Mouse (Mus musculus): ENCODE results near the gene Nupr1. TPM values are rescaled to one million over a fixed set of nuclear protein-coding genes. Genes with fewer than 3 reads are reported as not detected.

Nupr1 gene
- polyA plus RNA-seq, 1 experiment, result 102 TPM

DNA sequence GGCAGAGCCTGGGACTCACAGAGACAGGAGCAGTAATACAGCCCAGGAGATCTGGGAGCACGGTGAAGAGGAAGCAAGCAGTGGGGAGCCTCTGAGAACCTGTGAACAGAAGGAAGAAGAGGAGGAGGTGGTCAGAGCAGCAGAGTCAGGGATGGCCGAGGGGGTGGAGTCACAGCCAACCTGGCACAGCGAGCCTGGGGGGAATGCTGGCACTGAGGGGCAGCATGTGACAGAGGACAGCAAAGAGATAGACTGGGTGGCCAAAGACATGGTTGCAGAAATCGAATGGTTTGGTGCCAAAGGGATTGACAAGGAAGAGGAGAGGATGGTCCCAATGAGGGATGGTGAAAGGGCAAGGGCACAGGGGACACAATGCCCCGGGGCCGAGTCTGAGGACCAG lies 44.9 kb downstream of the Nupr1 start, which contains the start of gene Cln3:
TSS of gene Cln3 (minus strand) at position 101 of the 400 bp plus-strand sequence.
- H3K4me3 ChIP-seq (replicated peaks; ENCODE audit: extremely low read depth, low read depth, low read length), result peak within 1 kb of the TSS; percentile 31
- DNase-seq, result no peak
- TF ChIP-seq POLR2A (IDR thresholded peaks at IDR 0.05; ENCODE audit: borderline replicate concordance, extremely low read depth, low read depth, low read length) (no peak), CTCF (IDR thresholded peaks at IDR 0.05; ENCODE audit: insufficient read depth, low read length) (no peak)
- 65% methylated on average over 6 of the region's 6 CpGs for WGBS
- H3K4me1 ChIP-seq (ENCODE audit: control insufficient read depth, insufficient read depth, low read length), result no peaks in the 10 kb centered on the region; the same call in 1 of the 2 replicates

DNA sequence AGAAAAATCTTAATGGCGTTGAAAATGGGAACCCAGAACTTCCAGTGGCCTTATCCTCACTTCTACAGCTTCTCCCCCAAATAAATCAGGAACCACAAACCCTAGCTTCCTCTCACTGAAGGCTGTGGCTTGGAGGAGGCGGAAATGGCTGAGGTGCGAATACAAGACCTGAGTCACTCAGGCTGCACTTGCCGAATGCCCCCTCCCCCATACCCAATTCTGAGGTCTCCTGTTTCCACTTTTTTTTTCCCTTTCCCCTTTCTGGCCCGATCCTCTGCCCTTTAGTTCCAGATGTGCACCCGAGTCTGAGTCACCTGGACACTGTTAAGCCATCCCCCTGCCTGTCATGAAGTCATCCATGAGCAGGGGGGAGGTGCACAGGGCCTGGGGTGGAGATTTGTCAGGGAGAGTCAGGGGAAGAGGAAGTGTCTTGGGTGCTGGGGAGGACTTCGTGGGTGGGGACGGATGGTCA lies 46.1 kb downstream of the Nupr1 start, which contains the start of gene Apobr:
TSS of gene Apobr (plus strand) at position 437 of the 472 bp plus-strand sequence.
- TF ChIP-seq POLR2A (IDR thresholded peaks at IDR 0.05; ENCODE audit: borderline replicate concordance, extremely low read depth, low read depth, low read length) (no peak; the same call in 1 of the 2 replicates), CTCF (IDR thresholded peaks at IDR 0.05; ENCODE audit: insufficient read depth, low read length) (no peak)
- Histone ChIP-seq H3K4me1 (ENCODE audit: control insufficient read depth, insufficient read depth, low read length) (no peaks in the 10 kb centered on the region; the same call in 1 of the 2 replicates), H3K4me3 (replicated peaks; ENCODE audit: extremely low read depth, low read depth, low read length) (peak within 1 kb of the TSS; percentile 40)
- DNase-seq, result no peak
- WGBS, result 63% methylated on average over 8 of the region's 8 CpGs

GRCm38 (mm10) chr7:126583761-126584160 lies 46.9 kb downstream of the Nupr1 start:
- WGBS, result 43% methylated on average over 6 of the region's 6 CpGs

GRCm38 (mm10) chr7:126583251-126583709 lies 47.4 kb downstream of the Nupr1 start:
- Histone ChIP-seq H3K4me1 (ENCODE audit: control insufficient read depth, insufficient read depth, low read length) (no peaks in the 10 kb centered on the region), H3K4me3 (replicated peaks; ENCODE audit: extremely low read depth, low read depth, low read length) (peak overlapping the region; percentile 80)
- WGBS, result under 1% methylated on average over 22 of the region's 22 CpGs
- TF ChIP-seq POLR2A (IDR thresholded peaks at IDR 0.05; ENCODE audit: borderline replicate concordance, extremely low read depth, low read depth, low read length) (peak; percentile 65; the same call in 1 of the 2 replicates), CTCF (IDR thresholded peaks at IDR 0.05; ENCODE audit: insufficient read depth, low read length) (no peak)
- peak; percentile 81 for DNase-seq

More at GRCm38 (mm10) chr7:126583761-126584160, 46.9 kb downstream of the Nupr1 start:
- Histone ChIP-seq H3K4me1 (ENCODE audit: control insufficient read depth, insufficient read depth, low read length) (no peaks in the 10 kb centered on the region), H3K4me3 (replicated peaks; ENCODE audit: extremely low read depth, low read depth, low read length) (peak overlapping the region; percentile 80)
- DNase-seq, result no peak
- no peak for TF ChIP-seq POLR2A (IDR thresholded peaks at IDR 0.05; ENCODE audit: borderline replicate concordance, extremely low read depth, low read depth, low read length)
- no peak for TF ChIP-seq CTCF (IDR thresholded peaks at IDR 0.05; ENCODE audit: insufficient read depth, low read length)

- peak overlapping the region; percentile 80 for H3K4me3 ChIP-seq (replicated peaks; ENCODE audit: extremely low read depth, low read depth, low read length)
- TF ChIP-seq POLR2A (IDR thresholded peaks at IDR 0.05; ENCODE audit: borderline replicate concordance, extremely low read depth, low read depth, low read length) (no peak), CTCF (IDR thresholded peaks at IDR 0.05; ENCODE audit: insufficient read depth, low read length) (no peak)
- H3K4me1 ChIP-seq (ENCODE audit: control insufficient read depth, insufficient read depth, low read length), result no peaks in the 10 kb centered on the region
- WGBS, result 3% methylated on average over 20 of the region's 20 CpGs
- DNase-seq, result no peak
These were observed 47.9 kb downstream of the Nupr1 start for GRCm38 (mm10) chr7:126582759-126583158.

DNA sequence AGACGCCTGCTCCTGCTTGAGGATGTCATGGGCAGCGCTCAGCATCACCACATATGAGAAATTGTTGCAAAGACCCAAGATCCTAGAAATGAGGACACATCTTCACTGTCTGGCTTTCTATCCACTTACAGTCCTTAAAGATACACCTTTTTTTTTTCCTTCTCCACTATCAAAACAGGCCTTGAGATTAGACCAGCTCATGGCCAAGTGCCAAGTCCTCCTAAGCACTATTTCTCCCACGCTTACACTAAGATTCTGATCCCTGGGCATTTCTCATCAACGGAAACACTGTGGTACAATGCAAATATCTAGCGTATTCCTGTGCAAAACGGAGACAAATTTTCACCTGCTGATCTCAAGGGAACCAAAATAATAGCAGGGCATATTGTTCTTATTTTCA lies 49.0 kb downstream of the Nupr1 start:
- no peak for DNase-seq
- TF ChIP-seq POLR2A (IDR thresholded peaks at IDR 0.05; ENCODE audit: borderline replicate concordance, extremely low read depth, low read depth, low read length) (no peak), CTCF (IDR thresholded peaks at IDR 0.05; ENCODE audit: insufficient read depth, low read length) (no peak)
- H3K4me3 ChIP-seq (replicated peaks; ENCODE audit: extremely low read depth, low read depth, low read length), result no peak overlapping the region
- H3K4me1 ChIP-seq (ENCODE audit: control insufficient read depth, insufficient read depth, low read length), result no peaks in the 10 kb centered on the region
- 75% methylated on average over 6 of the region's 6 CpGs for WGBS

GRCm38 (mm10) chr7:126579172-126579571 lies 51.5 kb downstream of the Nupr1 start:
- TF ChIP-seq CTCF (IDR thresholded peaks at IDR 0.05; ENCODE audit: insufficient read depth, low read length) (peak; percentile 63), POLR2A (IDR thresholded peaks at IDR 0.05; ENCODE audit: borderline replicate concordance, extremely low read depth, low read depth, low read length) (no peak)
- 51% methylated on average over 8 of the region's 8 CpGs for WGBS
- no peak overlapping the region for H3K4me3 ChIP-seq (replicated peaks; ENCODE audit: extremely low read depth, low read depth, low read length)
- H3K4me1 ChIP-seq (ENCODE audit: control insufficient read depth, insufficient read depth, low read length), result no peaks in the 10 kb centered on the region
- peak; percentile 62 for DNase-seq

DNA sequence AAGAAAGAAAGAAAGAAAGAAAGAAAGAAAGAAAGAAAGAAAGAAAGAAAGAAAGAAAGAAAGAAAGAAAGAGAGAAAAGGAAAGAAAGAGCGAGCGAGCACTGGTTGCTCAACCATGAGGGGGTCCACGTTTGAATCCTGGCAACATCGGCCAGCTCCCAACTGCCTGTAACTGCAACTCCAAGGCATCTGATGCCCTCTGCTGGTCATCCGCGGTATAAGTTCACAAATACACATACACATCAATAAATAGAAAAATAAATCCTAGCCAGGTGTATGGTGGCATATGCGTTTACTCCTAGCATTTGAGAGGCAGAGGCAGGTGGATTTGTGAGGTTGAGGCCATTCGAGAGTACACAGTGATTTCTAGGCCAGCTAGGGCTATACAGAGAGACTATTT lies 53.7 kb downstream of the Nupr1 start:
- 61% methylated on average over 8 of the region's 8 CpGs for WGBS
- no peaks in the 10 kb centered on the region for H3K4me1 ChIP-seq (ENCODE audit: control insufficient read depth, insufficient read depth, low read length)
- peak; percentile 45 for DNase-seq

More for the DNA sequence above, 53.7 kb downstream of the Nupr1 start:
- peak; percentile 65 for TF ChIP-seq CTCF (IDR thresholded peaks at IDR 0.05; ENCODE audit: insufficient read depth, low read length)
- TF ChIP-seq POLR2A (IDR thresholded peaks at IDR 0.05; ENCODE audit: borderline replicate concordance, extremely low read depth, low read depth, low read length), result no peak
- no peak overlapping the region for H3K4me3 ChIP-seq (replicated peaks; ENCODE audit: extremely low read depth, low read depth, low read length)

Other genes starting within 250 kb of the Nupr1 start
- gene Nfatc2ip, start 234.1 kb downstream of the Nupr1 start, polyA plus RNA-seq (2012; rRNA removed), result 6.0 and 6.5 TPM in 2 replicates
- 11.0 and 20.6 TPM in 2 replicates for gene Cd19, start 216.0 kb downstream of the Nupr1 start, polyA plus RNA-seq (2012; rRNA removed)
- gene Rabep2, start 202.1 kb downstream of the Nupr1 start, polyA plus RNA-seq (2012; rRNA removed), result 31.4 and 33.2 TPM in 2 replicates
- 10.7 and 289 TPM in 2 replicates for gene Atp2a1, start 167.8 kb downstream of the Nupr1 start, polyA plus RNA-seq (2012; rRNA removed)
- gene Sh2b1, start 155.4 kb downstream of the Nupr1 start, polyA plus RNA-seq (2012; rRNA removed), result 58.1 and 62.4 TPM in 2 replicates
- gene Tufm, start 143.5 kb downstream of the Nupr1 start, polyA plus RNA-seq (2012; rRNA removed), result 53.1 and 71.0 TPM in 2 replicates
- 152 and 216 TPM in 2 replicates for gene Atxn2l, start 127.4 kb downstream of the Nupr1 start, polyA plus RNA-seq (2012; rRNA removed)
- gene Eif3c, start 64.5 kb downstream of the Nupr1 start, polyA plus RNA-seq (2012; rRNA removed), result 71.6 and 83.9 TPM in 2 replicates
- 17.6 and 18.1 TPM in 2 replicates for gene Apobr, start 45.9 kb downstream of the Nupr1 start, polyA plus RNA-seq (2012; rRNA removed)
- gene Cln3, start 45.0 kb downstream of the Nupr1 start, polyA plus RNA-seq (2012; rRNA removed), result 63.8 and 104 TPM in 2 replicates
- 0.43 and 0.79 TPM in 2 replicates for gene Il27, start 35.9 kb downstream of the Nupr1 start, polyA plus RNA-seq (2012; rRNA removed)
- 36.4 and 43.4 TPM in 2 replicates for gene Sgf29, start 18.4 kb upstream of the Nupr1 start, polyA plus RNA-seq (2012; rRNA removed)
- 55.6 and 69.2 TPM in 2 replicates for gene Sult1a1, start 45.6 kb upstream of the Nupr1 start, polyA plus RNA-seq (2012; rRNA removed)
- 38.2 and 39.6 TPM in 2 replicates for gene Bola2, start 64.5 kb upstream of the Nupr1 start, polyA plus RNA-seq (2012; rRNA removed)
- gene Slx1b, start 64.9 kb upstream of the Nupr1 start, polyA plus RNA-seq (2012; rRNA removed), result 23.4 and 27.7 TPM in 2 replicates
- 208 and 229 TPM in 2 replicates for gene Coro1a, start 76.9 kb upstream of the Nupr1 start, polyA plus RNA-seq (2012; rRNA removed)
- 500 and 548 TPM in 2 replicates for gene Mapk3, start 128.7 kb upstream of the Nupr1 start, polyA plus RNA-seq (2012; rRNA removed)
- gene Gdpd3, start 135.5 kb upstream of the Nupr1 start, polyA plus RNA-seq (2012; rRNA removed), result 18.4 and 35.7 TPM in 2 replicates
- 390 and 597 TPM in 2 replicates for gene Ypel3, start 146.1 kb upstream of the Nupr1 start, polyA plus RNA-seq (2012; rRNA removed)
- 8.7 and 9.5 TPM in 2 replicates for gene Tbx6, start 150.6 kb upstream of the Nupr1 start, polyA plus RNA-seq (2012; rRNA removed)
- gene Ppp4c, start 161.6 kb upstream of the Nupr1 start, polyA plus RNA-seq (2012; rRNA removed), result 135 and 156 TPM in 2 replicates
- 11.9 and 13.3 TPM in 2 replicates for gene Fam57b, start 166.8 kb upstream of the Nupr1 start, polyA plus RNA-seq (2012; rRNA removed)
- not detected in 2 replicates for gene 4930451I11Rik, start 200.8 kb upstream of the Nupr1 start, polyA plus RNA-seq (2012; rRNA removed)
- 0.22 and 0.74 TPM in 2 replicates for gene Doc2a, start 216.6 kb upstream of the Nupr1 start, polyA plus RNA-seq (2012; rRNA removed)
- gene Hirip3, start 231.1 kb upstream of the Nupr1 start, polyA plus RNA-seq (2012; rRNA removed), result 6.2 and 7.5 TPM in 2 replicates
- 66.0 and 68.9 TPM in 2 replicates for gene Ino80e, start 231.5 kb upstream of the Nupr1 start, polyA plus RNA-seq (2012; rRNA removed)